Mouse (Mus musculus): ENCODE results near the gene Foxn3.

Gene Foxn3

DNA sequence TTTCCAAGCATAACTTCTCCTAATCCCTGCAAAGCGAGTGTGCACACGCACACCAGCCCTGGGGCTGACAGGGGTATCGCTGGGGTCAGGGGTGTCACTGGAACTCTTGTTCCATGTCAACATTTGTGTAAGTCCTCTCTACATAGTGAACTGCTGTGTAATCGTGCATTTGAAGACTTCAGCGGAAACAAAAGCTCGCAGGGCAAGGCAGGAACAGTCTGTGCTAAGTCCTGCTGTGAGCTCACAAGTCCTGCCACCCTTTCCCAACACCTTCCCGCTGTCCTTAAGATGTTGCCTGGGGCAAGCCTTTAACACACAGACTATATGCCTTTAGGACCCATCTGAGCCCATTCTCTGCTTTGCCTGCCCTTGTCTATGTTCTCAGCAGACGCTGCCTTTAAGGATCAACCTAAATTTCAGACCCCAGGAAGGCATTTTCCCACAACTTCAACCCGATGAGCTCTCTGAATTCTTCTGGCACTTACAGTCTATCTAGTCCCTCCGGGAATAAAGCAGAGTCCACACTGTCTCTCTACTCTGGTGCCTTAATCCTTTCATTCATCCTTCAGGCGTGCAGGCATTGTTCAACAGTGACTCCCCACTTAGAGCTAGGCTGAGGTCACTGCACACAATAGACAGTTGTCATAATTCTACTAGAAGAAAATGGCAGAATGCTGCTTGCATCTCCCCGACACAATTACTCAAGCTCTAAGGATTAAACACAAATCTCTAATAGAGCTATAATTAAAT is 264.4 kb downstream of the Foxn3 start:
- no peak for TF ChIP-seq GATA4 (IDR thresholded peaks at IDR 0.05; ENCODE audit: insufficient replicate concordance, low read length)

DNA sequence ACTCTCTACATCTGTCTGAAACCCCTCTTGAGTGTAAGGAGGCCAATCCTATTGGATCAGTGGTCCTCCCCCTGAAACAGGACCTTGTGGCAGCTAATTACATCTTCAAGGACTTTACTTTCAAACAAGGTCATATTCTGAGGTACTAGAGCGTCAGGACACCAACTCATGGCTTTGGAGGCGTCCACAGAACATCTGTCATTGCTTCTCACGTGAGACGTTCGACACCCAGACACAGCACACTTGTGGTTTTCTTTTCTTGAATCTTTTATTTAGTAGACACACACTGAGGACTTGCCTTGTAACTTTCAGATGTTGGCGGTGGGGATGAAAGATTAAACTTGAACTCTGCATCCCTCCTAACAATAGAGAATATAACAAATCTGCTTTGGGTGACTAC is 265.1 kb downstream of the Foxn3 start:
- TF ChIP-seq GATA4 (IDR thresholded peaks at IDR 0.05; ENCODE audit: insufficient replicate concordance, low read length): no peak

DNA sequence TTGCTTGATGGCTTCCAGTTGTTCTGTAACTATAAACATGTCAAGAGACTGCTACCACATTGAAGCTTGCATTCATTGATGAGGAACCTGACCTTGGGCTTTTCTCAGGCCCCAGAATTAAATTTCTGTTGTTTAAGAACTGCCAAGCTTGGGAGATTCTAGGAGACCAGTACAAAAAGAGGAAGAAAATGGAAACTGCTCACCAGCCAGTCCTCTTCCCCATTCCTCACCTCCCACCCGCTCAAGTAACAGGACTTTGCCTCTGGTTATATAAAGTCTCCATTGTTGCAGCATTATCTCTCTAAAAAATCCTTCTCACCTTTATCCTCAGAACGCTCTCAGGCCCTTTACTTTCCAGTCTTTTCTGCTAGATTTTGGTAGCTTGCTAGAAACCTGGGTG is 265.6 kb downstream of the Foxn3 start:
- TF ChIP-seq GATA4 (IDR thresholded peaks at IDR 0.05; ENCODE audit: insufficient replicate concordance, low read length): no peak

DNA sequence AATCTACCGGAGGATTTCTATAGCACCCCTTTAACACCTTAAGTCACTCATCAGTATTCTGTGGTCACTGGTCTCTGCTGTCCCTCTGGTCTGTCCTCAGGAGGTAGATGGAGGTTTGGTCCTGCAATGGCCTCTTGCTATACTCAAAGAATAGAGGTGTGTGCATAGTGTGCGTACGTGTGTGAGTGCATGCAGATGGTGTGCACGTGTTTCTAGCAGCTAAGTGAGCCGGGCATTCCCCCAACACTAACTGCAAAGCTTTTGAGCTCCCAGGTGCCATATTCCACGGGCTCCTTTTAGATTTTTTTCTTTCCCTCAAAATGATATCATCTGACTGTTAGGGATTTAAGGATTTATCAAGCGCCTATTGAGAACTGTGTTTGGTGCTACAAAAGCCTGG is 269.9 kb downstream of the Foxn3 start:
- no peak for TF ChIP-seq GATA4 (IDR thresholded peaks at IDR 0.05; ENCODE audit: insufficient replicate concordance, low read length)

DNA sequence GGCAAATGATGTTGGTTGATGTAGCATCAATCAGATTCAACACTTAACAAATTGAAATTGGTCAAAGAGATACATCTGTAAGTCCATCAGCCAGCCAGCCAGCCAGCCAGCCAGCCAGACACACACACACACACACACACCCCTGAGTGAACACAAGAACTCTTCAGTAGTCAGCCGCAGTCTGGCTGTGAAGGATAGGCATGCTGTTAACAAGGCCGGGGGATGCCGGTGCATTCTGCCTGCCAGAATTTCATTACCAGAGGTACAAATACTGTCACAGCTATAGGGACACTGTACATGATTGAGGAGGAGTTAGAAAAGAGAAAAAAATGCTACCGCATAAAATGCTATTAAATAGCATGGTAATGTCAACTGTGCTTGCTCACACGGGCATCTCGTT is 271.2 kb downstream of the Foxn3 start:
- TF ChIP-seq GATA4 (IDR thresholded peaks at IDR 0.05; ENCODE audit: insufficient replicate concordance, low read length): no peak

DNA sequence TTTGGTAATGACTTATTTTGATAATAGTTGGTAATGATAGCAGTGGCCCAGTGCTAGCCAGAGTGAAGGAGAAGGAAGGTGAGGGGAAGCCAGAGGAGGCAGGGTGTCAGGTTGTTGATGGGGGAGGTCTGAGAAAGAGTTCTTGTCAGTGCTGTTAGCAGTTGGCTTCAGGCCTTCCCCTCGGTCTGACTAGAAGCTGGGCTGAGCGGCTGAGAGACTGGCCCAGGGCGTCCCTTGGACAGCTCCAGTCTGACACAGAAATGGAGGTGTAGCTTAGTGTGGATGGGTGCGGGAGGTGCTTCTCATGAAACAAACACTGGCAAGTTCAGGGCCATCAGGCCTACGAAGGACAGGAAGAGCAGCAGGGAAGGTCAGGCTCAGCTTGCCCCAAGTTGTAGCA is 276.3 kb downstream of the Foxn3 start:
- TF ChIP-seq GATA4 (IDR thresholded peaks at IDR 0.05; ENCODE audit: insufficient replicate concordance, low read length): no peak

DNA sequence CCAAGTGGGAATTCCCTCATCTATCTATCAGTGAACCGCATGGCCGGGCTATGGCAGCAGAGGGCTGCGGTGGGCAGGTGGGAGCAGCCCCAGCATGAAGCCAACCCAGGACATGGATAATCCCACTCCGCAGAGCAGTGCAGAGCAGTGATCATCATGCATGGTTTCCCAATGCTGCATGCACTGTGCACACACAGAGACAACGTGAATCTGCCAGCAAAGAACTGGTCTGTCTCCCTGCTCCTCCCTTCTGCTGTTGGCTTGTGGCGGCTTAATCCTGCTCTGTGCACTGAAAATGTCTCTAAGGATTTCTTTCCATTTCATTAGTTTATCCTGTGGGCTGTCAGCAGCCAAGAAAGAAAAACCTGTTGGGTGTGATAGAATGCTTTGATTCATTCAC is 276.7 kb downstream of the Foxn3 start:
- no peak for TF ChIP-seq GATA4 (IDR thresholded peaks at IDR 0.05; ENCODE audit: insufficient replicate concordance, low read length)

DNA sequence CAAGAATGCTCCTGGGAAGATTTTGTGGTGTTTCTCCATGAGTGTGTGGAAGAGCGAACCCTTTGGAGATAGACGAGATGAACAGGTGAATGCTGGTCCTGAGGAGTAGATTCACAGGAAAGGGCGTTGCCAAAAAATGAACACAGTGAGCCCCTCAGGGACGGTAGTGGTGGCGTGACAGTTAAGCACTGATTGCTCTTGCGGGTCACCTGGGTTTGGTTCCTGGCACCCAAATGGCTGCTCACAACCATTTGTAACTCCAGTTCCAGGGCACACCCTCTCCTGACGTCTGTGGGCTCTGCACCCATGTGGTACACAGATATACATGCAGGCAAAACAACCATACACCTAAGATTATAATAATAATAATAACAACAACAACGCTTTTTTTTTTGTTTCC is 277.7 kb downstream of the Foxn3 start:
- no peak for TF ChIP-seq GATA4 (IDR thresholded peaks at IDR 0.05; ENCODE audit: insufficient replicate concordance, low read length)

DNA sequence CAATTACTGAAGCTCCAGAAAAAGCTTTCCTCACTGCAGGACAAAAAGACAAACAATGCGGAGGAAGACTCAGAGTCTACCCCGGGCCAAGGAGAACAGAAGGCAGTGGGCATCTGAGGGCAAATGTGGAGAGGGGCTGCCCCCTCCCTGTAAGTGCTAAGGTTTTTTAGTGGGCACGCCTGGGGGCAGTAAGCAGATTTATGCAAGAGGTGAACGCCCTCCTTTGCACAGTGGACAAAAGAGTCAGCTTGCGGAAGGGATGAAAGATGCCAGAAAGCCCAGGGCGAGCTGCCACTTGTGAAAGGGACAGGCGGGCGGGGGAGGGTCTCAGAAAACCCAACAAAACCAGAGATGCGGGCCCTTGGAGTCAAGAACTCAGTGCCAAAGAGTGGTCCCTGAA is 278.2 kb downstream of the Foxn3 start:
- TF ChIP-seq GATA4 (IDR thresholded peaks at IDR 0.05; ENCODE audit: insufficient replicate concordance, low read length): no peak

DNA sequence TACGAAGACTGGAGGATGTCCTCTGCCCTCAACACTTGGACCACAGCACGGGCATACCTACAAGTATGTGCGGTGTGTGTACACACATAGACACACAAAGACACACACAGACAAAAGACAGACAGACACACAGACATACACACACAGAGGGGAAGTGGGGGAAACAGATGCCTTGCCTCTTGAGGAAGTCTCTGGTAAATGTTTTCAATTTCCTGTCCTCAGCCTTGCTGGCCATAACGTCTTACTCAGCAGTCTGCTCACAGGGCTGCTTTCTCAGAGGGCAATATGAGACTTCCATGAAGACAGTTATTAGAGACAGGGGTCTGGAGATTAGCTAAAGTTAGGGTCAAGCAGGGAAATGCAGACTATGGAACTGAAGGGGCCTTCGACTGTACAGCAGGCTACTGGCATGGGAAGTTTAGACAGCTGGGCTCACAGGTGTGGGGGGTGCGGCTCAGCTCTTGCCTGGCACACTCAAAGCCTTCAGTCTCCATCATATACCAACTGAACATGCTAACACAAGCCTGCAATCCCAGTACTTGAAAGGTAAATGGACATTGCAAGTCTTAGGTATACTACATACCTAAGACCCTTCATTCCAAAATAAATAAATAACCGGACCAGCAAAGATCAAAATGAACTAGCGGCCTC is 278.8 kb downstream of the Foxn3 start:
- no peak for TF ChIP-seq GATA4 (IDR thresholded peaks at IDR 0.05; ENCODE audit: insufficient replicate concordance, low read length)

DNA sequence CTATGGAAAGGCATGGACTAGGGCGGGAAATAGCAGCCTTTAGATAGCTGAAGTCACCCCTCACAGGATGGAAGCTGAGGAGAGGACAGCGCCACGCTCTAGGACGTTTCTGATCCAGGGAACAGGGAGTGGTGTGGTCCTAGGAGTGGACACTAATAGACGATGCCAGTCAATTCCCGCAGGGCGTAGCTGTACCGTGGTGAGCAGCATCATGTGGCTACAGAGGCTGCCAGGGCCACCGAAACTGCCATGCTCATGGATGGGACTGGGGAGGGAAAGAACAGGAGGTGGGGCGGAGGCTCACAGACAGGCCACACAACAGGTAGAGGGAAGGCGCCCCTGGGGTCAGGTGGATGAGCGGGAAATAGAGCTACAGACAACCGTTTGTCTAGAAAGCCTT is 282.6 kb downstream of the Foxn3 start:
- no peak for TF ChIP-seq GATA4 (IDR thresholded peaks at IDR 0.05; ENCODE audit: insufficient replicate concordance, low read length)

DNA sequence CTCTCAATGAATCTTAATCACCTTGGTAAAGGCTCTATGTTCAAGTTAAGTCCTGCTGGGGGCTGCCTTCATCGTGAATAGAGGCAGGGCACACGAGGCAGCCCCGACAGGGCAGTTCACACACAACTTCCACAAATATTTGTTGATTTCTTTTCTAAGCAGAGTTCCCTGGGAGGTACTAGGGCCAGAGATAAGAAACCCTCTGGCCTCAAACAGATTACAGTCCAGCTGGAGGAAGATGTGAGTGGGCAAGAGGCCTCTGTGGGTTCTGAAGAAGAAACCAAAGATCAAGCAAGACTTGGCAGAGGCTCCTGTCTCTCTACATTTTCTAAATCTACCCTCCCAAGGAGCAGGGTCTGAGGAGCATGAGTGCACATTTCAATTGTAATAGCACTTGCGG is 283.1 kb downstream of the Foxn3 start:
- TF ChIP-seq GATA4 (IDR thresholded peaks at IDR 0.05; ENCODE audit: insufficient replicate concordance, low read length): no peak

DNA sequence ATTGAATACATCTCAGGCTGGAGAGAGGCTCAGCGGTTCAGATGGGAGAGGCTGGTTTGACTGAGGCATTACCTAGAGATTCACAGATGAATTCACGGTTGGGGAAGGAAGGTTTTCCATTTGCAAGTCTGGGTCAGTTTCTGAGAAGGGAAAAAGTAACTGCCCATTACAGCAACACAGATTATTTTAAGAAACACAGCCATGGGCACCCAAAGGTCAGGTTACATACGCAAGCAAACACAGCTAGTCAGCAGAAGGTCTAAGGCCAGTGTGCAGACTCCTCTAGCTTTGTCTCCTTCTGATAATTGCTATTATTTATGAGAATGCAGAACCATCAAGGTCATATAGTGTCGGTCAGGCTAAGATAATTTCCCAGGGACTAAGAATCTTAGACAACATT is 284.0 kb downstream of the Foxn3 start:
- TF ChIP-seq GATA4 (IDR thresholded peaks at IDR 0.05; ENCODE audit: insufficient replicate concordance, low read length): no peak

DNA sequence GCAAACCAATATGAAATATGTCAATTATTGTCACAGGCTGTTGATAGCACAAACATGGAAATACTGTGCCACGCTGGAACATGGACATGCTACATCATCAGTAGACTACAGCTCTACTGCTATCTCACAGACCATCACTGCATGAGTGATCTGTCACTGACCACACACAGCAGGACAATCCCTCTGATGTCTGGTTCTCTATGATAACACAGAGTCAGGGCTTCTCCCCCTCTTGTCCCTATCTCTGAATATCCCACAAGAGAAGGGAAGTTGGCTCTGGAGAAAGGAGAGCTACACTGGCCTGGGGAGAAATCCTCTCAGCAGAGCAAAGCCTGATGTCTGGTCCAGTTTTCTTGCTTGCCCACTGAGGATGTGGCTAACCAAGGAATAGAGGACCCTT is 288.8 kb downstream of the Foxn3 start:
- TF ChIP-seq GATA4 (IDR thresholded peaks at IDR 0.05; ENCODE audit: insufficient replicate concordance, low read length): no peak

DNA sequence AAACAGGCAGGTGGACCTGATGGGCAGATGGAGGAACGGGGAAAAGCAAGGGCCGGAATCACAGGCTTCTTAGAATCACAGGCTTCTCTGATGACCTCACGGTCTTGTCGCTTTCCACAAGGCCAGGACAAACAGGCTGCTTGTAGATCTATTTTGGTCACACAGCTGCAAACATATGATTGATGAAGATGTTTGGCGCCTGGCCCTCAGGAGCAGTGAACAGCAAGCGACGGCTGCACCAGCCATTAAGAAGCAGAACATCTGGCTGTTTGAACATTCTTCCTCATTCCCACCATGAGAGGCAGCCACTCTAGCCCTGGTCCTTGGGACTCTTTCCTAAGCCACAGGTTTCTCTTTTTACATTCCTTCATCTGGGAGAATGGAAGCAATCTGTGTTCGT is 294.0 kb downstream of the Foxn3 start:
- TF ChIP-seq GATA4 (IDR thresholded peaks at IDR 0.05; ENCODE audit: insufficient replicate concordance, low read length): no peak

DNA sequence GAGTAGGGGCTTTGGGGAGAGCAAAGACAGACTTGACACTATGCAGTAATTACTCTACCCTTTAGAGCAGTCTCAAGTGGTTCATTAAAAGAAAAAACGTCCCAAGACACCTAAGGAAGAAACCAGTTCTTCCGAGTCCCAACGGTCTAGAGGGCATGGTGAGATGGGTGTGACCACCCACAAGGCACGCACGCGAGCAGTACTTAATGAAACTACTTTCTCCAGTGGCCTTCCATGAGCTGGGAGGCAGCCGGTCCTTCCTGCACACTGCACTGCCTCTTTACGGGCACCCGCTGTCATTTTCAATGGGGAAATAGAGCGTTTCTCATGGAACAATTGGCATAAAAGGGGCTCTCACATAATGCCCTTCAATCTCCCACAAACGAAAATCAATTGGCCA is 294.4 kb downstream of the Foxn3 start:
- no peak for TF ChIP-seq GATA4 (IDR thresholded peaks at IDR 0.05; ENCODE audit: insufficient replicate concordance, low read length)

DNA sequence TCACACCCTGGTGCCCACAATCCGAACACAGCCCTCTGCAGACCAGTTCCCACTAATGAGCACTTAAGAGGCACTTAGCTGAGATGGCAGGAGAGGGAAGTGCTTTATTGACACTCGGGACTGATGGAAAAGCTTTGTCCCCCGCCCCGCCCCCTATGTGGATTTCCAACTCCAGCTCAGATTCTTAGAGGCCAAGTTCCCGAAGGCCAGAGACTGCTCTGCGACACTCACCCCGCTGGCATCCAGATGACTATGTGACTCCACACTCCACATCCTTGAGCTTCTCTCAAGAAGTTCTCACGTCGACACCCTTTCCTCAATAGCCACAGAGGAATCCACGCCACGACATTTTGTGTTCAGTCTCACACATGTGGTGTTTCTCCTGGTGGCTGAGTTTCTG is 295.6 kb downstream of the Foxn3 start:
- no peak for TF ChIP-seq GATA4 (IDR thresholded peaks at IDR 0.05; ENCODE audit: insufficient replicate concordance, low read length)
